Mouse (Mus musculus) C2C12 (cell line): ENCODE data around the gene Gp9.

ENCODE experiments used
- CEBPB ChIP-seq: IDR thresholded peaks from one replicate; pipeline ENCODE4 v1.6.1; 2011; ENCODE audit warnings: low read depth, mild to moderate bottlenecking, control low read depth, moderate library complexity
- CTCF ChIP-seq: IDR thresholded peaks from one replicate; pipeline ENCODE4 v1.5.1; 2011; ENCODE audit not compliant: control insufficient read depth, insufficient read depth, insufficient read length
- MAX ChIP-seq: IDR thresholded peaks from one replicate; pipeline ENCODE4 v1.6.1; 2011; ENCODE audit warnings: mild to moderate bottlenecking, control low read depth
- MYOD1 ChIP-seq: IDR thresholded peaks from one replicate; pipeline ENCODE4 v1.6.1; 2011; ENCODE audit warnings: low read depth; ENCODE audit not compliant: control insufficient read depth, insufficient read length
- USF1 ChIP-seq: IDR thresholded peaks from one replicate; pipeline ENCODE4 v1.6.1; 2011; ENCODE audit warnings: low read depth, mild to moderate bottlenecking, control low read depth, moderate library complexity

DNA sequence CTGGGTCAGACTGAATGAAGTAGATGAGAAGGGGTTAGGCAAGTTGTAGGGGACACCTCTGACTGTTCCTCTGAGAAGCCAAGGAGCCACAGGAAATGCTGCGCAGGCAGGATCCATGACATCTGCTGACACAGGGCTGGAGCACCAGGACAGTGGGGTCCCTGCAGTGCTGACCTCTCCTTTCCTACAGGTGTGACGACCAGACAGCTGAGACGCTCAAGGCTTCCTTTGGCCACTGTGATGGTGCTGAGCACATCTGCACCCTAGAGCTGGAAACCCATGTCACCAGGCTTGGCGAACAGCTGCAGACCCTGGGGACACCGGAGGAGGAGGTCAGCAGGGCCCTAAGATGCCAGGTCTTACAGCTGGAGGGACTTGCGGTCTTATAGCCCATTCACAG lies 26.3 kb upstream of the Gp9 start:
- TF ChIP-seq CTCF (no peak), CEBPB (no peak), MAX (no peak), USF1 (no peak), MYOD1 (no peak)
